Mouse (Mus musculus) G1E (cell line): ENCODE data around the gene Krt42.

ENCODE experiments used
- CTCF ChIP-seq: IDR thresholded peaks from 2 replicates; pipeline ENCODE4 v1.5.1; 2012; ENCODE audit warnings: low read depth, low read length, inconsistent platforms, mixed read lengths
- TAL1 ChIP-seq: conservative IDR thresholded peaks from 2 replicates; pipeline ENCODE4 v1.6.1; 2012; ENCODE audit warnings: low read depth, low read length, inconsistent platforms, mixed read lengths

DNA sequence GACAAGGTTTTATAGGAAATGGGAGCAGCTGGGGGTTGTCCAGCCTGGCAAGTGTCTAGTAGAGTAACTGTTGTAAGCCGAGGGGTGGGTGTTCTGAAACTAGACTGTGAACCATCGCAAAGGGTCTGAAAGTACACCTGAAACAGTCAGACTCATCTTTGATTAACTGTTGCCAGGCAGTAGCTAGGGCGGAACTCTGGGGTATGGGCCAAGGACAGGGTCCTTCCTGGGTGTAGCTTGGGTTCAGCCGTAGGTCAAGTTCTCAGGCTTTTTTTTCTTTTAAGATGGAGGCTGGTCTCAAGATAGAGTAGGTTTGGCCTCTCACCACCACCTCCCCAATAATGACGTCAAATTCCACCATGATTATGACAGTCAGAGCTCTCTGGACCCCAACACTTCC, 38.2 kb upstream of the Krt42 start:
- TF ChIP-seq CTCF: no peak
- no peak for TF ChIP-seq TAL1
